Mouse (Mus musculus) lung, postnatal 0 days (tissue): Measurements from ENCODE around the gene Gm9195.

ENCODE experiments used
- CTCF ChIP-seq: IDR thresholded peaks from 2 replicates; pipeline ENCODE4 v1.5.1; 2016; ENCODE audit warnings: antibody characterized with exemption, mild to moderate bottlenecking
- EP300 ChIP-seq: IDR thresholded peaks from 2 replicates; pipeline ENCODE4 v1.6.1; 2016; ENCODE audit warnings: antibody characterized with exemption, mild to moderate bottlenecking, control low read depth

DNA sequence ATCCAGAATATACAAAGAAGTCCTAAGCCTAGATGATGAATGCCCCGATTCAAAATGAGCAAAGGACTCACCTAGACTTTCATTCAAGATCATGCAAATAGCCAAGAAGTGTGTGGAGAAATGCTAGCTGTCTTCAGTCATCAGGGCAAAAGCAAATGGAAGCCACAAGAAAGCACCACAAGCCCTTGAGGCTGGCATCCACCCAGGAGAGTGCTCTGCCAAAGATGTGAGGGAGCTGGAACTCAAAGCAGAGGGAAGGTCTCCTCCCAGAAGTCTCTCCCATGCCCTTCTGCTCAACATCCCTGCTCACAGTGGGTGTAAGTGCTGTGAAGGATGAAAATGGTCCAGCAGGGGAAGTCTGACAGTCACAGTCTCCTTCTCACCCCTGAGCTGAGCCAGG is 52.7 kb downstream of the Gm9195 start:
- no peak for TF ChIP-seq CTCF
- TF ChIP-seq EP300: no peak
